Mouse (Mus musculus): Measurements from ENCODE around the gene Zfp57. TPM values are rescaled to one million over a fixed set of nuclear protein-coding genes. Genes with fewer than 3 reads are reported as not detected.

Gene Zfp57
- 8.1 and 9.5 TPM in 2 replicates for polyA plus RNA-seq (2015; fragmentation: Nextera tagmentation; extraction: Ambion mirVana)

GRCm38 (mm10) chr17:37000863-37001262, at the start of gene Zfp57:
Gene Zfp57, plus strand, starts transcription at chr17:37001163.

GRCm38 (mm10) chr17:36957999-36958743, 42.8 kb upstream of the Zfp57 start, which contains the start of the genes Znrd1 and Znrd1as:
Gene Znrd1, minus strand, starts transcription at chr17:36958559.
Gene Znrd1as, plus strand, starts transcription at chr17:36958592.

GRCm38 (mm10) chr17:36981221-36981813, 19.6 kb upstream of the Zfp57 start, which contains the start of gene 2410137M14Rik:
Gene 2410137M14Rik, minus strand, starts transcription at chr17:36981237.

GRCm38 (mm10) chr17:36989437-36989836, 11.5 kb upstream of the Zfp57 start, which contains the start of gene H2-M5:
Gene H2-M5, minus strand, starts transcription at chr17:36989537.

GRCm38 (mm10) chr17:37022628-37023576, 21.9 kb downstream of the Zfp57 start, which contains the start of gene Mog:
Gene Mog, minus strand, starts transcription at chr17:37023398.

GRCm38 (mm10) chr17:37045611-37046311, 44.8 kb downstream of the Zfp57 start, which contains the start of gene Gabbr1:
Gene Gabbr1, plus strand, starts transcription at chr17:37045966.

Other genes with a start within 250 kb of the Zfp57 start
- not detected in 2 replicates for gene H2-M10.5, start 228.3 kb upstream of the Zfp57 start, polyA plus RNA-seq (2015; fragmentation: Nextera tagmentation; extraction: Ambion mirVana)
- gene H2-M10.6, start 189.0 kb upstream of the Zfp57 start, polyA plus RNA-seq (2015; fragmentation: Nextera tagmentation; extraction: Ambion mirVana) = not detected in 2 replicates
- 17.2 and 22.9 TPM in 2 replicates for gene Trim26, start 164.0 kb upstream of the Zfp57 start, polyA plus RNA-seq (2015; fragmentation: Nextera tagmentation; extraction: Ambion mirVana)
- gene Trim15, start 134.0 kb upstream of the Zfp57 start, polyA plus RNA-seq (2015; fragmentation: Nextera tagmentation; extraction: Ambion mirVana) = 0.18 and 0.19 TPM in 2 replicates
- gene Trim10, start 131.6 kb upstream of the Zfp57 start, polyA plus RNA-seq (2015; fragmentation: Nextera tagmentation; extraction: Ambion mirVana) = 158 and 174 TPM in 2 replicates
- not detected in 2 replicates for gene Trim40, start 111.0 kb upstream of the Zfp57 start, polyA plus RNA-seq (2015; fragmentation: Nextera tagmentation; extraction: Ambion mirVana)
- gene Trim31, start 103.0 kb upstream of the Zfp57 start, polyA plus RNA-seq (2015; fragmentation: Nextera tagmentation; extraction: Ambion mirVana) = not detected in 2 replicates
- 0.45 and 0.87 TPM in 2 replicates for gene Rnf39, start 58.2 kb upstream of the Zfp57 start, polyA plus RNA-seq (2015; fragmentation: Nextera tagmentation; extraction: Ambion mirVana)
- 47.2 and 52.0 TPM in 2 replicates for gene Ppp1r11, start 49.4 kb upstream of the Zfp57 start, polyA plus RNA-seq (2015; fragmentation: Nextera tagmentation; extraction: Ambion mirVana)
- gene Znrd1, start 42.6 kb upstream of the Zfp57 start, polyA plus RNA-seq (2015; fragmentation: Nextera tagmentation; extraction: Ambion mirVana) = 39.7 and 42.5 TPM in 2 replicates
- gene Znrd1as, start 42.6 kb upstream of the Zfp57 start, polyA plus RNA-seq (2015; fragmentation: Nextera tagmentation; extraction: Ambion mirVana) = 2.0 and 2.8 TPM in 2 replicates
- not detected in 2 replicates for gene 2410137M14Rik, start 19.9 kb upstream of the Zfp57 start, polyA plus RNA-seq (2015; fragmentation: Nextera tagmentation; extraction: Ambion mirVana)
- gene H2-M5, start 11.6 kb upstream of the Zfp57 start, polyA plus RNA-seq (2015; fragmentation: Nextera tagmentation; extraction: Ambion mirVana) = 0.25 TPM in 1 of 2 replicates, not detected in the other
- not detected in 2 replicates for gene Mog, start 22.2 kb downstream of the Zfp57 start, polyA plus RNA-seq (2015; fragmentation: Nextera tagmentation; extraction: Ambion mirVana)
- gene Gabbr1, start 44.8 kb downstream of the Zfp57 start, polyA plus RNA-seq (2015; fragmentation: Nextera tagmentation; extraction: Ambion mirVana) = 3.6 and 5.4 TPM in 2 replicates
- not detected in 2 replicates for gene Olfr90, start 87.3 kb downstream of the Zfp57 start, polyA plus RNA-seq (2015; fragmentation: Nextera tagmentation; extraction: Ambion mirVana)
- gene Olfr91, start 97.1 kb downstream of the Zfp57 start, polyA plus RNA-seq (2015; fragmentation: Nextera tagmentation; extraction: Ambion mirVana) = not detected in 2 replicates
- gene Olfr92, start 118.9 kb downstream of the Zfp57 start, polyA plus RNA-seq (2015; fragmentation: Nextera tagmentation; extraction: Ambion mirVana) = not detected in 2 replicates
- gene Olfr93, start 160.3 kb downstream of the Zfp57 start, polyA plus RNA-seq (2015; fragmentation: Nextera tagmentation; extraction: Ambion mirVana) = not detected in 2 replicates
- gene Ubd, start 192.7 kb downstream of the Zfp57 start, polyA plus RNA-seq (2015; fragmentation: Nextera tagmentation; extraction: Ambion mirVana) = 0.28 TPM in 1 of 2 replicates, not detected in the other
- gene Olfr94, start 199.8 kb downstream of the Zfp57 start, polyA plus RNA-seq (2015; fragmentation: Nextera tagmentation; extraction: Ambion mirVana) = not detected in 2 replicates
- not detected in 2 replicates for gene Olfr95, start 212.0 kb downstream of the Zfp57 start, polyA plus RNA-seq (2015; fragmentation: Nextera tagmentation; extraction: Ambion mirVana)
- gene Olfr96, start 219.0 kb downstream of the Zfp57 start, polyA plus RNA-seq (2015; fragmentation: Nextera tagmentation; extraction: Ambion mirVana) = not detected in 2 replicates
- gene Olfr97, start 236.2 kb downstream of the Zfp57 start, polyA plus RNA-seq (2015; fragmentation: Nextera tagmentation; extraction: Ambion mirVana) = not detected in 2 replicates